Mouse (Mus musculus) mesoderm, embryonic 11.5 days (tissue): ENCODE measurements around the gene Psma7.

Source experiments
- DNase-seq: peaks from one replicate; pipeline ENCODE4 v3.0.0-alpha.2; 2012; ENCODE audit warnings: low read depth, low spot score

The Psma7 gene

DNA sequence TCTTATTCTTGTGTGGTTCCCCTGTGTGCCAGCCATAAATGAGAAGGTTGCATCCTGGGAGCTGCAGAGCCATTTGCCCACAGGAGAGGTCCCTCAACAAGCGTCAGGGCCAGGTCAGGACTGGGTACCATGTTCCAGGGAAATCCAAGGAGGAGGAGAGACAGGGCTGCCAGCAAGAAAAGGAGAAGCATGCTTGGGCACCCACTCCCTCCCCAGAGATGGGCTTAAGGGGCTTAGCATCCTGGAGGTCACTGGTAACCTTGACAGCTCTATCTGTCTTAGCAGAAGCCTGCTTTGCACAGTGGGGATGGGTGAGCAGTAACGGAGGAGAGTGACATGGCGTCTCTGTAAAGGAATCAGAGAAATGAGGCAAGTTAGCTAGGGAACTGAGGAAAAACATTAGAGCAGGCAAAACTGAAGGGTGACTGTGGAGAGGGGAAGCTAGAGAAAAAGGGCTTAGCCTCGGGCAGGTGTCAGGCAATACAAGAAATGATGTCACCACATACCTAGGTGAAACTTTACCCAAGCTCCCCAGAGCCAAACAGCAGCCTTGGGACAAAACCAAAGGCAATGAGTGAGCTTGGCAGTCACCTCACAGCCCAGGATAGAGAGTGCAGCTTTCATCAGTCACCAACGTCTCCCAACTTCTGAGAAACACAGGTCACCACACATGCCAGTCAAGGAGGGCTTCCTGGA lies 36.4 kb downstream of the Psma7 start:
- DNase-seq = no peak

GRCm38 (mm10) chr2:180001635-180002034 lies 40.6 kb downstream of the Psma7 start:
- DNase-seq = no peak

DNA sequence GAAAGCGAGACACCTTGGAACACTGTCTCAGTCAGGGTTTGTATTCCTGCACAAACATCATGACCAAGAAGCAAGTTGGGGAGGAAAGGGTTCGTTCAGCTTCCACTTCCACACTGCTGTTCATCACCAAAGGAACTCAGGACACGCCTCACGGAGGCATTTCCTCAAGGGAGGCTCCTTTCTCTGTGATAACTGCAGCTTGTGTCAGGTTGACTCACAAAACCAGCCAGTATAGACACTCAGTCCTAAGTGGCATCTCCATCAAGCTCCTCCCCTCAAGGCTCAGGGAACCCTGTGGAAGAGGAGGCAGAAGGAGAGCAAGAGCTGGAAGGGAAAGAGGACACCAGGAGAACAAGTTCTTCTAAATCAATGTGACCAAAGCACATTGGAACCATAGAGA lies 43.8 kb downstream of the Psma7 start:
- no peak for DNase-seq

- DNase-seq = no peak
Observed at GRCm38 (mm10) chr2:179993071-179993470, 49.2 kb downstream of the Psma7 start.

DNA sequence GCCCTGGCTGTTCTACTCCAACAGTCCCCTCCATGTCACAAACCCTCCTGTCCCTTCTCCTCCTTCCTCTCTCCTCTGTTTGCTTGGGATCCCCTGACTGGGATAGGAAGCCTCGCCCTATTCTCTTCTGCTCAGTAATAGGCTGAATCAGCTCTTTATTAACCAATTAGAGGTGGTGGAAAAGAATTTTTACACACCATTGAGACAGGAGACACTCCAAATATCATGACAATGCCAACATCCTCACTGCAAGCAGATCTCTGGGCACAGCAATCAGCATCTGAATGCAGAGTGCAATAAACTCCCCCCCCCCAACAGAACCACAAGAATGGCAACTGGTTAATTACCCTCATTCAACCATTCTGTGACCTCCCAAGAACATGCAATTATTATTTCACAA lies 53.1 kb downstream of the Psma7 start:
- DNase-seq = no peak

GRCm38 (mm10) chr2:179986437-179987022 lies 55.7 kb downstream of the Psma7 start:
- no peak for DNase-seq
